Mouse (Mus musculus) forebrain, embryonic 15.5 days (tissue): ENCODE data around the gene Adss. TPM values are rescaled to one million over a fixed set of nuclear protein-coding genes. Genes with fewer than 3 reads are reported as not detected.

Source experiments
- ATAC-seq: fragments of 200-750 bp; cut with Nextera tagmentation; replicated peaks from 2 replicates; pipeline ENCODE4 v1.8.0; 2017; ENCODE audit warnings: mild to moderate bottlenecking, moderate TSS enrichment, moderate library complexity
- H3K27ac ChIP-seq: fragments of 300-500 bp; sonication (generic); replicated peaks from 2 replicates; pipeline ENCODE4 v1.5.1; 2015; ENCODE audit warnings: mild to moderate bottlenecking, inconsistent platforms
- H3K27me3 ChIP-seq: fragments of 300-500 bp; sonication (generic); 2 replicates; pipeline ENCODE4 v1.6.1; 2015; ENCODE audit warnings: inconsistent platforms
- H3K36me3 ChIP-seq: fragments of 300-500 bp; sonication (generic); 2 replicates; pipeline ENCODE4 v1.6.1; 2015; ENCODE audit warnings: mild to moderate bottlenecking, inconsistent platforms
- H3K4me1 ChIP-seq: fragments of 300-500 bp; sonication (generic); 2 replicates; pipeline ENCODE4 v1.6.1; 2015; ENCODE audit warnings: inconsistent platforms
- H3K4me2 ChIP-seq: fragments of 300-500 bp; sonication (generic); replicated peaks from 2 replicates; pipeline ENCODE4 v1.6.1; 2015; ENCODE audit warnings: mild to moderate bottlenecking, inconsistent platforms
- H3K4me3 ChIP-seq: fragments of 300-500 bp; sonication (generic); 2 replicates; pipeline ENCODE4 v1.5.1; 2015; ENCODE audit warnings: mild to moderate bottlenecking, inconsistent platforms
- H3K9ac ChIP-seq: fragments of 300-500 bp; sonication (generic); replicated peaks from 2 replicates; pipeline ENCODE4 v1.6.1; 2015; ENCODE audit warnings: mild to moderate bottlenecking, inconsistent platforms
- H3K9me3 ChIP-seq: fragments of 300-500 bp; sonication (generic); 2 replicates; pipeline ENCODE4 v1.6.1; 2016; ENCODE audit warnings: inconsistent platforms
- WGBS: fragments of 180-500 bp; shearing (Covaris S2); methylation state at CpG from one replicate; pipeline ENCODE4 v1.1.7; 2015; ENCODE audit warnings: mixed read lengths; 5-methylcytosine and 5-hydroxymethylcytosine counted together
- polyA plus RNA-seq: library from polyadenylated mRNA; unstranded; fragments of >200 nt; fragmentation: Nextera tagmentation; extraction: Ambion mirVana; gene quantifications from 2 replicates; pipeline ENCODE4 v1.2.1, GENCODE M21; 2015

Gene Adss
- polyA plus RNA-seq, 1 experiment from 2014 or later, result 54.4 TPM

DNA sequence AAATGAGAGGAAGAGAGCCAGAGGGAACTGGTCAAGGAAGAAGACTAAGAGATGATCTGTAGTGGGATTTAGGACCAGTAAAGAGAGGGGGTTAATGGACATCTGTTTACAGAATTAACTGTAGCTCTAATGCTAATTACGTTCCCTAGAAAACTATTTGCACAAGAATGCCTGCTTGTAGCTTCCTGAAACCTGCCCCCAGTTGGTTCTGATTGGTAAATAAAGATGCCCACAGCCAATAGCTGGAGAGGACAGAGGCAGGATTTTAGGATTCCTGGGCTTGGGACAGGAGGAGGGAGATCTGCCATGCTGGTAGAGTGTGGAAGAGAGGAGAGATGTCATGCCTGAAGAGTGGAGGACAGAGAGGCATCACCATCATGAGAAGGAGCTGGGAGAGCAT lies 42.8 kb downstream of the Adss start:
- WGBS, result 68% methylated on average over 1 of the region's 1 CpGs
- Histone ChIP-seq H3K4me3 (no peak overlapping the region), H3K36me3 (no peaks in the 10 kb centered on the region), H3K27me3 (no peaks in the 10 kb centered on the region), H3K4me1 (no peaks in the 10 kb centered on the region), H3K9me3 (peaks cover 18% of the 10 kb centered on the region; the same call in 1 of the 2 replicates), H3K27ac (no peak overlapping the region), H3K9ac (no peak overlapping the region), H3K4me2 (no peak overlapping the region)
- ATAC-seq, result no peak

GRCm38 (mm10) chr1:177747869-177748540 lies 48.3 kb downstream of the Adss start:
- no peak for ATAC-seq
- H3K9me3 ChIP-seq, result peaks cover 18% of the 10 kb centered on the region; the same call in 1 of the 2 replicates
- no peaks in the 10 kb centered on the region for H3K27me3 ChIP-seq
- no peak overlapping the region for H3K27ac ChIP-seq
- no peak overlapping the region for H3K9ac ChIP-seq
- H3K4me3 ChIP-seq, result no peak overlapping the region
- no peaks in the 10 kb centered on the region for H3K36me3 ChIP-seq
- no peak overlapping the region for H3K4me2 ChIP-seq
- no peaks in the 10 kb centered on the region for H3K4me1 ChIP-seq
- 97% methylated on average over 6 of the region's 6 CpGs for WGBS

DNA sequence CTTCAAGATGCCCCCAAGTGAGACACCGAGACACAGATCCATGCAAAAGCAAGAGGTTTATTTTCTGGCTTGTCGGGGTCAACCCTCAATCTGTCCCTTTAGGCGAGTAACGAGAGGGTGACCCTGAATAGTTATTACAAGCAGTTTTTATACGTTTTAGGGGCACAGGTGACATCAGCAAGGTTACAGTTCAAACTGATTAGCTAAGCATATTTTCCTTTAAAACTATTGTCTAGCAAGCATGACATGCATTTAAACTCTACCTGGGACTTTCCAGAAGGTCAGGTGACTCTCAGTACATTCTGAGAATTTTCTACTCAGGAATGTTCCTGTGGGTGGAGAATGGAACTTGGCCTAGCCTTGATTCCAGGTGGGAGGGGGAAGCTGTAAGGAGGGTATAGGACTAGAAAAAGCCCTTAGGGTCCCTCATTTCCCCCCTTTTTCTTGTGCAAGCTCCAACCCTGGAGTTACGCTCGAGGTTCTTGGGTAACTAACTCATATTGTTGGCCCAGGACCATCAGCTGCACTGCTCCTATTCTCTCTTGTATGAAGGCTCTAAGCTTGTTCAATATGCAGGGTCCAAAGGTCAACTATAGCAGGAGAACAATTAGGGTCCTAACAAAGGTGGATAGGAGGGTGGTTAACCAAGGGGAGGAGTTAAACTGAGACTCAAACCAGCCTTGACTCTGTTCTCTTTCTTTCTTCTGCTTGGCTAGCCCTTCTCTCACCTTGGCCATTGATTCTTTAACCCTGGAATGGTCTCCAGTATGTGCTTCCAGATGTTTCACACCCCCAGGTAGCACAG lies 51.6 kb downstream of the Adss start:
- peaks cover 7% of the 10 kb centered on the region; the same call in 1 of the 2 replicates for H3K9me3 ChIP-seq
- H3K9ac ChIP-seq, result no peak overlapping the region
- no peaks in the 10 kb centered on the region for H3K4me1 ChIP-seq
- H3K36me3 ChIP-seq, result no peaks in the 10 kb centered on the region
- H3K4me3 ChIP-seq, result no peak overlapping the region
- 83% methylated on average over 7 of the region's 7 CpGs for WGBS
- no peaks in the 10 kb centered on the region for H3K27me3 ChIP-seq
- no peak for ATAC-seq
- no peak overlapping the region for H3K27ac ChIP-seq
- H3K4me2 ChIP-seq, result no peak overlapping the region

- no peak overlapping the region for H3K4me3 ChIP-seq
- H3K4me1 ChIP-seq, result no peaks in the 10 kb centered on the region
- WGBS, result 78% methylated on average over 1 of the region's 1 CpGs
- H3K9ac ChIP-seq, result no peak overlapping the region
- H3K27ac ChIP-seq, result no peak overlapping the region
- H3K36me3 ChIP-seq, result no peaks in the 10 kb centered on the region
- no peak for ATAC-seq
- no peaks in the 10 kb centered on the region for H3K9me3 ChIP-seq
- no peak overlapping the region for H3K4me2 ChIP-seq
- no peaks in the 10 kb centered on the region for H3K27me3 ChIP-seq
Measured at GRCm38 (mm10) chr1:177742119-177742518, 54.2 kb downstream of the Adss start.

- Histone ChIP-seq H3K9ac (no peak overlapping the region), H3K27ac (no peak overlapping the region), H3K27me3 (no peaks in the 10 kb centered on the region), H3K36me3 (no peaks in the 10 kb centered on the region), H3K4me2 (no peak overlapping the region), H3K4me1 (no peaks in the 10 kb centered on the region), H3K4me3 (no peak overlapping the region), H3K9me3 (no peaks in the 10 kb centered on the region)
- WGBS, result 88% methylated on average over 1 of the region's 1 CpGs
- no peak for ATAC-seq
Measured at GRCm38 (mm10) chr1:177740707-177741106, 55.6 kb downstream of the Adss start.

DNA sequence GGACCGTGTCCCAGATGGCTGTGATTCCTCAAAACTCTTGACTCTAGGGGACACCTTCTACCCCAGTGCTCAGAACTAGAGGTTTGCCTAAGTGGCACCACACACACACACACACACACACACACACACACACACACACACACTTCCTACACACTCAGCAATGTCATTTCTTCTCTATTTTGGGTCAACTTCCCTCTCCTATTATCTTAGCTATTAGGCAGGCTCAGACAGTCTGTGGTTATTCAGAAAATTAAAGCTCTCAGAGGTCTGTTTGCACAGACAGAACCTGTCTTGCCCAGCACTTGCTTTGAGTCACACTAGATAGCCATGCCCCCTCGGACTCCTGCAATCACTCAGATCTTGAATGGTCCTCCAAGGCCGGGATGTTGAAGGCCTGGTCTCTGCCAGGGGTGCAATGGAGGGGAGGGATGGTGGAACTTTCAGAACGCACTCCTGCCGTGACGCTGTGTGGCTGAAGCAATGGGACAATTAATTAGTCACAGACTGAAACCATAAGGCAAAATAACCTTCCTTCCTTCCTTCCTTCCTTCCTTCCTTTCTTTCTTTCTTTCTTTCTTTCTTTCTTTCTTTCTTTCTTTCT lies 58.7 kb downstream of the Adss start:
- Histone ChIP-seq H3K4me2 (no peak overlapping the region), H3K27ac (no peak overlapping the region), H3K4me3 (no peak overlapping the region), H3K9me3 (no peaks in the 10 kb centered on the region), H3K9ac (no peak overlapping the region), H3K36me3 (no peaks in the 10 kb centered on the region), H3K4me1 (no peaks in the 10 kb centered on the region), H3K27me3 (no peaks in the 10 kb centered on the region)
- ATAC-seq, result no peak
- 67% methylated on average over 6 of the region's 6 CpGs for WGBS

- WGBS, result 89% methylated on average over 3 of the region's 3 CpGs
- Histone ChIP-seq H3K4me3 (no peak overlapping the region), H3K4me1 (no peaks in the 10 kb centered on the region), H3K27ac (no peak overlapping the region), H3K27me3 (no peaks in the 10 kb centered on the region), H3K9ac (no peak overlapping the region), H3K36me3 (no peaks in the 10 kb centered on the region), H3K4me2 (no peak overlapping the region), H3K9me3 (no peaks in the 10 kb centered on the region)
- no peak for ATAC-seq
Measured at GRCm38 (mm10) chr1:177731973-177732372, 64.3 kb downstream of the Adss start.

DNA sequence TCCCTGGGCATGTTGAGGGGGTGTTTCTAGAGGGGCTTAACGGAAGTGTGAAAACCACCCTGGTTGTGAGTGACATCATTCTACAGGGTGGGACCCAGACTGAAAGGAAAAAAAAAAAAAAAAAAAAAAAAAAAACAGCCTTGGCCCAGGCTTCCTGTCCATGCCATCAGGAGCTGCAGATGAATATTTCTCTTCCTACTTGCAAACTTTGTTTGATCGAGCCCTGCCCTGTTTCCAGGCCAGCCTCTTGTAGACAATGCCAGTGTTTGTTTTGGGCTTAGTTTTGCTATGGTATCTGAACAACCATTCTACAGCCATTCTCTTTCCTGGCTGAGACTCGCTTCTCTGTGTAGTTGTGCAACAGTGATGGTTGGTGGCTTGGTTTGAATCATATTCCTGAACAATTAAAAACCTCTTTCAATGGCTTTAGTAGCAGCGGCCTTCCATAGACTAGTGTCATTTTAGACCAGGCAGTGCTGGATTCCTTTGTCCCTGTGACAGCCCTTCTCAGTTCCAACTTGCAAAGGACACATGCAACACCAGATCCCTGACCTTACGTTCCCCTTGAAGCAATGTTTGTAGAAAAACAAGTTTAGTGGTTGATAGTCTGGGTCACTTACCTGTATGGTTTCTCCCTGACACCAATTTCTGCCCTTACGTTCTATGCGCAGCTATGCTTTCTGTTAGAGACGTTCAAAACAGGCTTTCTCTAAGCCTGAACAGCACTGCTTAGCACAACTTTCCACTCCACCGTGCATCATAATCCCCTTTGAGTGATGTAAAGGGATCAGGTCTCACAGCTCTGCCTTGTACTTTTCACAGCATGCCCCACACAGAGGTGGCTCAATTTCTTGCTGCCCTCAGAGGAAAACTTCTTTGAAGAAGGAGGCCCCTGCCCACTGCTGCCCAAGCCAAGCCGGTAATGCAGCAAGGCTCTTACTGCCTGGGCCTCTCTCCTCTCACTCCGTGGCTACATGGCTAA lies 67.0 kb downstream of the Adss start, which contains the start of gene 1700016C15Rik:
1700016C15Rik (plus strand) TSS at position 772 of the 982 bp plus-strand sequence.
- H3K27me3 ChIP-seq, result no peaks in the 10 kb centered on the region
- H3K36me3 ChIP-seq, result no peaks in the 10 kb centered on the region
- H3K9me3 ChIP-seq, result no peaks in the 10 kb centered on the region
- ATAC-seq, result no peak
- H3K27ac ChIP-seq, result no peak within 1 kb of the TSS
- H3K4me2 ChIP-seq, result no peak within 1 kb of the TSS
- WGBS, result 30% methylated on average over 11 of the region's 11 CpGs
- H3K4me1 ChIP-seq, result no peaks in the 10 kb centered on the region
- H3K9ac ChIP-seq, result no peak within 1 kb of the TSS
- H3K4me3 ChIP-seq, result no peak within 1 kb of the TSS

GRCm38 (mm10) chr1:177727883-177728525 lies 68.3 kb downstream of the Adss start:
- Histone ChIP-seq H3K4me1 (no peaks in the 10 kb centered on the region), H3K4me3 (no peak overlapping the region), H3K9ac (no peak overlapping the region), H3K27ac (no peak overlapping the region), H3K36me3 (no peaks in the 10 kb centered on the region), H3K4me2 (no peak overlapping the region), H3K27me3 (no peaks in the 10 kb centered on the region), H3K9me3 (no peaks in the 10 kb centered on the region)
- 95% methylated on average over 3 of the region's 3 CpGs for WGBS
- no peak for ATAC-seq

DNA sequence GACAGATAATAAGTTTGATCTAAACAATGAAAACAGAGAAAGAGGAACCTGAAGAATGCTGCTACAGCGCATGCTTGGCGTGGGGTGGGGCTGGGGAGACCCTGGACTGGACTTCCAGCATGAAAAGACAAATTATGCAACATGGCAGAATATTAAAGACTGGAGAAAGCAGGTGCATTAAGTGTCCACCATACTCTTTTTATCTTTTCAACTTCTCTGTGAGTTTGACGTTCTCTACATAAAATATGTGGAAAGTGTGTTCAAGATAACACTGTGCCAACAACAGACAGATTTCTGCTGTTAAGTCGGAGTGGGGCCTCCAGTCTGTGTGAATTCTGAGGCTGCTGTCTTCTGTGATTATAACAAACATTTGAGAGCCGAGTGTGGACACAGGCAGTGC lies 69.4 kb downstream of the Adss start:
- Histone ChIP-seq H3K9me3 (no peaks in the 10 kb centered on the region), H3K4me2 (no peak overlapping the region), H3K36me3 (no peaks in the 10 kb centered on the region), H3K4me3 (no peak overlapping the region), H3K27ac (no peak overlapping the region), H3K9ac (no peak overlapping the region), H3K27me3 (no peaks in the 10 kb centered on the region), H3K4me1 (no peaks in the 10 kb centered on the region)
- ATAC-seq, result no peak
- 84% methylated on average over 5 of the region's 5 CpGs for WGBS

DNA sequence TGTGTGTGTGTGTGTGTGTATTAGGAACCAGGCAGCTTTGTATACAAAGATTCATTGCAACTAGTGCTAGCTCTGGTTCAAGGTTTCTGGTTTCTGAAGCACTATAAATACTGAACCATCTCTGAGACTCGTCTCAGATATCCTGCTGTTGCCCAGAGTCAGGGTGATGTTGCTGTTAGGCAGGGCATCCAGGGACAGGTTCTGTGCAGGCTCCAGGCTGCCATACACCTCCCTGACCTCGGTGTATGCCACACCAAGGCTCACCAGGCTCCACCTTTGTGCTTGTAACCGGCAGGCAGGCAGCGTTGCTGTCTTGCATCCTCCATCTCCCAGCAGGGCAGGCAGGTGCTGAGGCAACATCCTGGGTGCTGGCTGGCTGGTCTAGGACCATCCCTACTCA lies 72.5 kb downstream of the Adss start:
- ATAC-seq, result no peak
- Histone ChIP-seq H3K4me2 (no peak overlapping the region), H3K9me3 (no peaks in the 10 kb centered on the region), H3K4me1 (no peaks in the 10 kb centered on the region), H3K27ac (no peak overlapping the region), H3K27me3 (peaks cover 7% of the 10 kb centered on the region; the same call in 1 of the 2 replicates), H3K4me3 (no peak overlapping the region), H3K36me3 (no peaks in the 10 kb centered on the region), H3K9ac (no peak overlapping the region)
- 75% methylated on average over 4 of the region's 4 CpGs for WGBS
